In the genomic region with DNA sequence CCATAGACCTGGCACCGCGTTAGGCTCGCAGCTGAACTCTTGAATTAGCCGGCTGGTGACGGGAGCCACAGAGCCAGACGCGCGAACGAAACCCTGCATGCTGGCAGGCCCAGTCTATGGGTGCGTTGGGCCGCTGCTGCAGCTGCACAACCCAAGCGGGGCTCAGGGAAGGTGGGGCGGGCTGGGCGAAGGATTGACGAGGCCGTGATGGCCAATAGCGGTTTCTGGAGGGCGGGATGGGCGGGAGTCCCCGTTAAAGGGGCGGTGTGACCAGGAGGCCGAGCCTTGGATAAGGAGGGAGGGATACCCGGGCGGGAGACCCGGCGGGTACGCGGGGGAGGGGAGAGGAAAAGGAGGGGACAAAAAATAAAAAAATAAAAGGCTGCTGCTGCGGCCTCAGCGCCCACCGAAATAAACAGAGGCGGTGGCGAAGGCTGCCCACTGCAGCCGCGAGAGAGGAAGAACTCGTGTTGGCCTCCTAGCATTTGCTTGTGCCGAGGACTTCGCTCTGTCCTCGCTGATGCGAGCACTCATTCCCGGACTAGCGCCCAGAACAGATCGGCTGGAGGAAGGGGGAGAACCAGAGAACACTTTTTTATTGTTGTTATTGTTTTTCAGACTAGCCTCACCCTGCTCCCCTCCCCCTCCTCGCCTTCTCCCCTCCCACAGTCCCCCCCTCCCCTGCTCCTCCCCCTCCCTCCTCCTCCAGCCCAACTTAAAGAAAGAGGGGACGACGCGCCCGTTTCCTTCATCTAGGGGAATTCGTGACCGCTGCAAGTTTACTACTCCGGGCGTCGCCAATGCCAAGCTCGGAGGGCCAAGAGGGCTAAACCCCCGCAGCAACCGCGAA, we compare ENCODE assay signal across 9 mouse cellular contexts. TPM values are rescaled to one million over a fixed set of nuclear protein-coding genes. Genes with fewer than 3 reads are reported as not detected.
A peak's percentile ranks its signal among the peaks of the same experiment; 100 is the strongest.
DNase-seq lines count a peak whose midpoint lies in the region; ATAC-seq and TF ChIP-seq lines count a peak whose summit lies in the region.
"Had no signal": no experiment of that assay in that cellular context is flagged by ENCODE, and none has a peak within 500 bp of the region (broad histone marks: within the 10 kb centered on the region; RNA-seq: fewer than 3 reads in every experiment).

No protein-coding gene starts in this region.

- H3K4me3 ChIP-seq in embryonic facial prominence, embryonic 13.5 days = peak overlapping the region; percentile 46
- H3K4me3 ChIP-seq in limb, embryonic 11.5 days (ENCODE audit: low read depth, low read length) = peak overlapping the region; percentile 77
- peak overlapping the region; percentile 46 for H3K4me3 ChIP-seq in neural tube, embryonic 14.5 days (ENCODE audit: low read depth, low read length)

- H3K4me1 ChIP-seq in embryonic facial prominence, embryonic 13.5 days = peaks cover 33% of the 10 kb centered on the region
- peaks cover 15% of the 10 kb centered on the region for H3K4me1 ChIP-seq in limb, embryonic 11.5 days (ENCODE audit: control insufficient read depth, insufficient read depth, low read length)
- H3K4me1 ChIP-seq in neural tube, embryonic 14.5 days (ENCODE audit: control insufficient read depth, insufficient read depth, low read length) = peaks cover 8% of the 10 kb centered on the region

- H3K27me3 ChIP-seq in embryonic facial prominence, embryonic 13.5 days = peaks cover 99% of the 10 kb centered on the region
- peaks cover 15% of the 10 kb centered on the region for H3K27me3 ChIP-seq in limb, embryonic 11.5 days (ENCODE audit: control insufficient read depth, insufficient read depth, low read length)
- H3K27me3 ChIP-seq in neural tube, embryonic 14.5 days (ENCODE audit: control insufficient read depth, insufficient read depth, low read length) = peaks cover 20% of the 10 kb centered on the region

- no peak overlapping the region for H3K27ac ChIP-seq in embryonic facial prominence, embryonic 13.5 days
- H3K27ac ChIP-seq in limb, embryonic 11.5 days (replicated peaks; ENCODE audit: low read depth, low read length) = peak overlapping the region; percentile 99
- H3K27ac ChIP-seq in neural tube, embryonic 14.5 days (ENCODE audit: low read depth, low read length) = peak overlapping the region; percentile 87

- 0 out of 2 replicates have a peak overlapping the region, but pooled peaks have one; percentile 32 for H3K9ac ChIP-seq in embryonic facial prominence, embryonic 13.5 days
- peak overlapping the region; percentile 97 for H3K9ac ChIP-seq in limb, embryonic 11.5 days (ENCODE audit: low read length)
- H3K9ac ChIP-seq in neural tube, embryonic 14.5 days (replicated peaks; ENCODE audit: low read depth, low read length) = peak overlapping the region; percentile 70

- ATAC-seq in embryonic facial prominence, embryonic 13.5 days (ENCODE audit: insufficient number of reproducible peaks, insufficient read depth, low FRiP score, low TSS enrichment, low read depth) = 0 out of 2 replicates have a peak, but pooled peaks have one; percentile 4
- peak; percentile 82 for ATAC-seq in limb, embryonic 11.5 days (ENCODE audit: insufficient number of reproducible peaks, low FRiP score, low TSS enrichment, low read depth)
- peak; percentile 80 for ATAC-seq in neural tube, embryonic 14.5 days (ENCODE audit: low read depth)

- peak overlapping the region; percentile 70 for H3K4me2 ChIP-seq in embryonic facial prominence, embryonic 13.5 days
- peak overlapping the region; percentile 75 for H3K4me2 ChIP-seq in limb, embryonic 11.5 days (ENCODE audit: low read depth, severe bottlenecking)
- H3K4me2 ChIP-seq in neural tube, embryonic 14.5 days (ENCODE audit: low read depth, low read length) = peak overlapping the region; percentile 49

- under 1% methylated on average over 57 of the region's 57 CpGs for WGBS in embryonic facial prominence, embryonic 13.5 days
- WGBS in limb, embryonic 11.5 days = under 1% methylated on average over 55 of the region's 57 CpGs
- under 1% methylated on average over 53 of the region's 57 CpGs for WGBS in neural tube, embryonic 14.5 days

- H3K9me3 ChIP-seq in embryonic facial prominence, embryonic 13.5 days = no peaks in the 10 kb centered on the region
- no peaks in the 10 kb centered on the region for H3K9me3 ChIP-seq in limb, embryonic 11.5 days (ENCODE audit: control insufficient read depth, low read length)
- no peaks in the 10 kb centered on the region for H3K9me3 ChIP-seq in neural tube, embryonic 14.5 days (ENCODE audit: control insufficient read depth, low read length)

- no peaks in the 10 kb centered on the region for H3K36me3 ChIP-seq in embryonic facial prominence, embryonic 13.5 days
- no peaks in the 10 kb centered on the region for H3K36me3 ChIP-seq in limb, embryonic 11.5 days (ENCODE audit: control insufficient read depth, insufficient read depth, low read length)
- no peaks in the 10 kb centered on the region for H3K36me3 ChIP-seq in neural tube, embryonic 14.5 days (ENCODE audit: control insufficient read depth, insufficient read depth, low read length)

- TF ChIP-seq POLR2A in brain, embryonic 14.5 days (IDR thresholded peaks at IDR 0.05; ENCODE audit: borderline replicate concordance, extremely low read depth, insufficient read depth, insufficient read length, poor library complexity, severe bottlenecking) = peak; percentile 24; the same call in 1 of the 2 replicates

- no peak for TF ChIP-seq CTCF in brain, embryonic 14.5 days (IDR thresholded peaks at IDR 0.05; ENCODE audit: borderline replicate concordance, extremely low read depth, insufficient read depth, insufficient read length)

- DNase-seq in layer of hippocampus, adult 11-12 months (ENCODE audit: low spot score) = peak; percentile 44
- no peak for DNase-seq in layer of hippocampus, postnatal 36 days
- peak; percentile 96 for DNase-seq in brain, embryonic 14.5 days (ENCODE audit: low read depth)
- peak; percentile 89 for DNase-seq in limb, embryonic 11.5 days (ENCODE audit: low spot score)
- no peak for DNase-seq in adrenal gland, adult 18-20 months (ENCODE audit: low spot score in 2 of 2)
- DNase-seq in gastrocnemius, postnatal 25 days = no peak

RNA-seq across cellular contexts. Expression of a gene that starts 1.0 kb away (rescaled TPM):
- total RNA-seq in layer of hippocampus, postnatal 36 days (2021) = 10 to 100 TPM; 17.3 to 19.5 TPM
- polyA plus RNA-seq in brain, embryonic 14.5 days (2012; rRNA removed) = 51.8 and 66.8 TPM in 2 replicates
- polyA plus RNA-seq in embryonic facial prominence, embryonic 13.5 days (2015; fragmentation: Nextera tagmentation; extraction: Ambion mirVana) = 0.35 and 0.48 TPM in 2 replicates
- 5.1 and 5.6 TPM in 2 replicates for polyA plus RNA-seq in limb, embryonic 11.5 days (2014; fragmentation: Nextera tagmentation; extraction: Ambion mirVana)
- 6.5 and 9.4 TPM in 2 replicates for polyA plus RNA-seq in neural tube, embryonic 14.5 days (2014; fragmentation: Nextera tagmentation; extraction: Ambion mirVana)
- not detected for total RNA-seq in adrenal gland, adult 18-20 months (2021)
- total RNA-seq in gastrocnemius, postnatal 25 days (2021) = not detected

RNA-seq across cellular contexts. Expression of a gene that starts 8.8 kb away (rescaled TPM):
- 1 to 10 TPM; 2.3 to 4.6 TPM for total RNA-seq in layer of hippocampus, postnatal 36 days (2021)
- polyA plus RNA-seq in brain, embryonic 14.5 days (2012; rRNA removed) = 10.4 and 18.6 TPM in 2 replicates
- 0.20 and 0.22 TPM in 2 replicates for polyA plus RNA-seq in embryonic facial prominence, embryonic 13.5 days (2015; fragmentation: Nextera tagmentation; extraction: Ambion mirVana)
- 11.3 and 12.5 TPM in 2 replicates for polyA plus RNA-seq in limb, embryonic 11.5 days (2014; fragmentation: Nextera tagmentation; extraction: Ambion mirVana)
- polyA plus RNA-seq in neural tube, embryonic 14.5 days (2014; fragmentation: Nextera tagmentation; extraction: Ambion mirVana) = 7.8 and 7.9 TPM in 2 replicates
- total RNA-seq in adrenal gland, adult 18-20 months (2021) = not detected
- total RNA-seq in gastrocnemius, postnatal 25 days (2021) = not detected
- total RNA-seq: adrenal gland, postnatal 36 days had no signal

RNA-seq across cellular contexts. Expression of a gene that starts 16.1 kb away (rescaled TPM):
- total RNA-seq in layer of hippocampus, postnatal 36 days (2021) = not detected
- polyA plus RNA-seq in brain, embryonic 14.5 days (2012; rRNA removed) = 0.16 and 0.25 TPM in 2 replicates
- not detected in 2 replicates for polyA plus RNA-seq in embryonic facial prominence, embryonic 13.5 days (2015; fragmentation: Nextera tagmentation; extraction: Ambion mirVana)
- 0.16 and 0.19 TPM in 2 replicates for polyA plus RNA-seq in limb, embryonic 11.5 days (2014; fragmentation: Nextera tagmentation; extraction: Ambion mirVana)
- 0.35 and 0.45 TPM in 2 replicates for polyA plus RNA-seq in neural tube, embryonic 14.5 days (2014; fragmentation: Nextera tagmentation; extraction: Ambion mirVana)
- not detected for total RNA-seq in adrenal gland, adult 18-20 months (2021)
- total RNA-seq in gastrocnemius, postnatal 25 days (2021) = not detected
- total RNA-seq: adrenal gland, postnatal 36 days had no signal

RNA-seq across cellular contexts. Expression of a gene that starts 23.4 kb away (rescaled TPM):
- under 1 TPM; 0.27 to 0.68 TPM for total RNA-seq in layer of hippocampus, postnatal 36 days (2021)
- polyA plus RNA-seq in brain, embryonic 14.5 days (2012; rRNA removed) = 0.16 and 0.52 TPM in 2 replicates
- polyA plus RNA-seq in embryonic facial prominence, embryonic 13.5 days (2015; fragmentation: Nextera tagmentation; extraction: Ambion mirVana) = 0.22 and 0.59 TPM in 2 replicates
- polyA plus RNA-seq in limb, embryonic 11.5 days (2014; fragmentation: Nextera tagmentation; extraction: Ambion mirVana) = 0.24 and 0.33 TPM in 2 replicates
- 0.27 and 0.81 TPM in 2 replicates for polyA plus RNA-seq in neural tube, embryonic 14.5 days (2014; fragmentation: Nextera tagmentation; extraction: Ambion mirVana)
- total RNA-seq in adrenal gland, adult 18-20 months (2021) = not detected
- total RNA-seq in gastrocnemius, postnatal 25 days (2021) = not detected
- total RNA-seq: adrenal gland, postnatal 36 days had no signal

RNA-seq across cellular contexts. Expression of a gene that starts 59.9 kb away (rescaled TPM):
- 10 to 100 TPM; 36.1 to 52.2 TPM for total RNA-seq in layer of hippocampus, postnatal 36 days (2021)
- polyA plus RNA-seq in brain, embryonic 14.5 days (2012; rRNA removed) = 22.4 and 22.7 TPM in 2 replicates
- 29.9 and 32.8 TPM in 2 replicates for polyA plus RNA-seq in embryonic facial prominence, embryonic 13.5 days (2015; fragmentation: Nextera tagmentation; extraction: Ambion mirVana)
- polyA plus RNA-seq in limb, embryonic 11.5 days (2014; fragmentation: Nextera tagmentation; extraction: Ambion mirVana) = 36.4 and 38.8 TPM in 2 replicates
- 27.7 and 29.4 TPM in 2 replicates for polyA plus RNA-seq in neural tube, embryonic 14.5 days (2014; fragmentation: Nextera tagmentation; extraction: Ambion mirVana)
- total RNA-seq in adrenal gland, adult 18-20 months (2021) = 100 to 1,000 TPM; 157 to 179 TPM
- total RNA-seq in gastrocnemius, postnatal 25 days (2021) = 10 to 100 TPM; 39.0 to 45.6 TPM

Comparison
In these comparisons a context has a peak if more than half of its experiments do, and no peak if none do; other contexts are left out.
1. DNase-seq: peak in layer of hippocampus, adult 11-12 months (single experiment), brain, embryonic 14.5 days (single experiment) and limb, embryonic 11.5 days (single experiment); none in layer of hippocampus, postnatal 36 days (0 of 2), adrenal gland, adult 18-20 months (0 of 2) and gastrocnemius, postnatal 25 days (single experiment).
2. ATAC-seq: peak in every context shown above with its lines; median percentile 82 in limb, embryonic 11.5 days; 80 in neural tube, embryonic 14.5 days; 4 in embryonic facial prominence, embryonic 13.5 days.
3. H3K9ac ChIP-seq: peak in every context shown above with its lines; median percentile 97 in limb, embryonic 11.5 days; 70 in neural tube, embryonic 14.5 days; 32 in embryonic facial prominence, embryonic 13.5 days.
4. Peak in every context shown above with its lines, with median percentiles within 50 percentile points of each other: H3K4me2 ChIP-seq and H3K4me3 ChIP-seq.